Mouse (Mus musculus) heart, postnatal 10 days (tissue): ENCODE results near the gene Rpap1. TPM values are rescaled to one million over a fixed set of nuclear protein-coding genes. Genes with fewer than 3 reads are reported as not detected.
"Not testable (repeated sequence)": the region's sequence is repeated elsewhere in the genome, so short reads cannot be mapped to it uniquely, and the experiment has no call there.

Experiments
- DNase-seq, 2 experiments: peaks; one replicate each; pipeline ENCODE4 v3.0.0; 2021
- intact Hi-C: fragments of 180-260 bp; cut with DNase I; formaldehyde crosslinking; loops from one replicate; pipeline ENCODE4 v1.15.1; 2025
- total RNA-seq, 2 experiments: library from RNA; stranded (reverse); gene quantifications; 2 replicates each; pipeline ENCODE4 v1.2.3; 2021

The Rpap1 gene
- total RNA-seq, 2 experiments from 2014 or later: 13.7 to 14.4 TPM

DNA sequence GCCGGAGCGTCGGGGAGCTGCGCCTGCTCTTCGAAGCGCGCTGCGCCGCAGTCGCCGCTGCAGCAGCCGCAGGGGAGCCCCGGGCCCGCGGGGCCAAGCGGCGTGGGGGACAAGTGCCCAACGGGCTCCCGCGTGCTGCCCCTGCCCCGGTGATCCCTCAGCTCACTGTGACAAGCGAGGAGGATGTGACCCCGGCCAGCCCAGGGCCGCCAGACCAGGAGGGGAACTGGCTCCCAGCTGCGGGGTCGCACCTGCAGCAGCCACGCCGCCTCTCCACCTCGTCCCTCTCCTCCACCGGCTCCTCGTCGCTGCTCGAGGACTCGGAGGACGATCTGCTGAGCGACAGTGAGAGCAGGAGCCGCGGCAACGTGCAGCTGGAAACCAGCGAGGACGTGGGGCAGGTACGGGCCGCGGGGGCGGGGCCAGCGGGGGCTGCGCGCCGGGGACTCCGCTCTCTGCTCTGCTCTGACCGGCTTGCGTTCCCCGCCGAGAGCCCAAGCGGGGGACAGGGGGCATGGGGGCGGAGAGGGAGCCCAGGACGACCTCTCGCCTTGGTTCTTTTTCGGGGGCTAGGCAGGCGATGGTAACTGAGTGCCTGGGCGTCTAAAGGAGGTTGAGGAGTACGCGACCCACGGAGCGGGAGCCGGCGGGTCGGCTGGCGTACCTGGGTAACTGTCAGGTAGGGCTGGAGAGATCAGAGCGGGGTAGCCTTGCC, 44.7 kb downstream of the Rpap1 start:
- intact Hi-C loops: no loop called here
- DNase-seq: peak; percentile 21 to 37

GRCm38 (mm10) chr2:119741581-119742411, 45.5 kb downstream of the Rpap1 start, which contains the start of gene Itpka:
Gene Itpka, plus strand, starts transcription at chr2:119742337.
- intact Hi-C loops: no loop called here

DNA sequence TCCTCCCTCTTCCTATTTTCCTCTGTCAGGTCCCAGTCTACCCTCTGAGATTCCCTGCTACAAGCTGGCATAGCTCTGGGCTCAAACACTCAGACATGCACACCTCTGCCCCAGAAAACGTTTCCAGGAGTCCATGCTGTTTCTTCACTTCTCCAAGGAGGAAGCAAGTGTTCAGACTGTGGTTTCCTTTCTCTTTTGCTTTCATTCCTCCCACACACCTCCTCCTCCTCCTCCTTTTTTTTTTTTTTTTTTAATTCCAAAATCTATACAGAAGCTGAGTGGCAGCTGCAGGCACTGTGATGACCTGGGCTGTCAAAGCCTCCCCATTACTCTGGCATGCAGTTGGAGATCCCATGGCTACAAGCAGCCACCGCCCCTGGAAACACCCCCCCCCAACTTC, 46.8 kb downstream of the Rpap1 start:
- intact Hi-C loops: no loop called here
- DNase-seq: no peak

More at GRCm38 (mm10) chr2:119741581-119742411, 45.5 kb downstream of the Rpap1 start, which contains the start of gene Itpka:
- peak; percentile 55 to 60 for DNase-seq

GRCm38 (mm10) chr2:119737124-119737523, 50.2 kb downstream of the Rpap1 start:
- peak in 1 of 2 experiments; percentile 8 for DNase-seq
- intact Hi-C loops: no loop called here

- DNase-seq: no peak
- intact Hi-C loops: no loop called here
These were observed 56.6 kb downstream of the Rpap1 start for GRCm38 (mm10) chr2:119730735-119731134.

- no peak for DNase-seq
- intact Hi-C loops: no loop called here
These were observed 59.4 kb downstream of the Rpap1 start for GRCm38 (mm10) chr2:119727762-119728416.

DNA sequence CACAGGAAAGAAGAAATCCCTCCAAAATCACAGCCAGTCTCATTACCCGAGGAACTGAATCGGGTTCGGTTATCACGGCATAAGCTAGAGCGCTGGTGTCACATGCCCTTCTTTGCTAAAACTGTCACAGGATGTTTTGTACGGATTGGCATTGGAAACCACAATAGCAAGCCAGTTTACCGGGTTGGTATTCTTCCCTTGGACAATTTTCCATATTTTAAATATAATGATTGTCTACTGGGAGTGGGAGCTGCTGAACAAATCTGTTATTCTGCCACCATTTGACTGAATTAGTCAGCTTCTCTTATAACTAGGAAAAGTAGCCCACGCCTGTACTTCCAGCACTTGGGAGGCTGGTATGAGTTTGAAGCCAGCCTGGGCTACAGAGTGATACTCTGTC, 66.3 kb downstream of the Rpap1 start:
- DNase-seq: no peak
- intact Hi-C loops: no loop called here

DNA sequence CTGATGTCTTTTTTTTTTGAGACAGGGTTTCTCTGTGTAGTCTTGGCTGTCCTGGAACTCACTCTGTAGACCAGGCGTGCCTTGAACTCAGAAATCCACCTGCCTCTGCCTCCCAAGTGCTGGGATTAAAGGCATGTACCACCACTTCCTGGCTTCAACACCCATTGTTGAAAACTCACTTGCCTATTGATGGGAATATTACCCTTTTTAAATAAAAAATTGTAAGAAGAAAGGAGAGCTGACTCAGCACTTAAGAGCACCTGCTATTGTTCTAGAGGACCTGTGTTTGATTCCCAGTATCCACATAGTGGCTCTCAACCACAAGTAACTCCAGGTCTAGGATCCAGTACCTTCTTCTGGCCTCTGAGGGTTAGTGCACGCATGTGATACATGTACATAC, 71.5 kb downstream of the Rpap1 start:
- DNase-seq, intact Hi-C loops: not testable (repeated sequence)

Other genes with a start within 250 kb of the Rpap1 start
- under 1 TPM; 0.07 to 0.37 TPM for gene Exd1, start 239.9 kb downstream of the Rpap1 start, total RNA-seq
- gene Chp1, start 239.8 kb downstream of the Rpap1 start, total RNA-seq: 100 to 1,000 TPM in 1 of 2 experiments, 10 to 100 TPM in 1; 97.5 to 100 TPM
- gene Nusap1, start 169.2 kb downstream of the Rpap1 start, total RNA-seq: 10 to 100 TPM in 1 of 2 experiments, 1 to 10 TPM in 1; 8.8 to 11.4 TPM
- 1 to 10 TPM; 3.7 to 4.4 TPM for gene Oip5, start 169.1 kb downstream of the Rpap1 start, total RNA-seq
- 10 to 100 TPM; 56.6 to 57.6 TPM for gene Ndufaf1, start 124.7 kb downstream of the Rpap1 start, total RNA-seq
- 10 to 100 TPM; 24.6 to 27.3 TPM for gene Rtf1, start 112.5 kb downstream of the Rpap1 start, total RNA-seq
- 1 to 10 TPM in 1 of 2 experiments, under 1 TPM in 1; 0.74 to 1.5 TPM for gene Itpka, start 45.2 kb downstream of the Rpap1 start, total RNA-seq
- under 1 TPM in 1 of 2 experiments, not detected in 1; 0.15 TPM for gene Ltk, start 27.1 kb downstream of the Rpap1 start, total RNA-seq
- gene Tyro3, start 10.2 kb upstream of the Rpap1 start, total RNA-seq: 1 to 10 TPM; 5.0 to 6.6 TPM
- 10 to 100 TPM; 53.2 to 54.4 TPM for gene Mga, start 109.7 kb upstream of the Rpap1 start, total RNA-seq
- gene Mapkbp1, start 185.2 kb upstream of the Rpap1 start, total RNA-seq: 10 to 100 TPM; 11.8 to 12.7 TPM
- 10 to 100 TPM; 10.8 to 11.4 TPM for gene Jmjd7, start 239.9 kb upstream of the Rpap1 start, total RNA-seq
- under 1 TPM; 0.74 to 0.93 TPM for gene Gm28042, start 240.0 kb upstream of the Rpap1 start, total RNA-seq
- 1 to 10 TPM; 1.7 to 1.8 TPM for gene Pla2g4b, start 245.9 kb upstream of the Rpap1 start, total RNA-seq